Mouse (Mus musculus) midbrain, embryonic 11.5 days (tissue): ENCODE measurements at regions not wholly inside any gene's neighbourhood (a gene's known extent, or its start where the extent isn't known, plus 50 kb on each side); places are given as distances from the start of the nearest gene placed in this dataset.

Experiments
- ATAC-seq: fragments of 200-750 bp; cut with Nextera tagmentation; 2 replicates; pipeline ENCODE4 v1.8.0; 2017; ENCODE audit warnings: moderate TSS enrichment, moderate library complexity; ENCODE audit not compliant: low FRiP score
- DNase-seq: peaks from one replicate; pipeline ENCODE4 v3.0.0; 2015; ENCODE audit warnings: low spot score; ENCODE audit errors: missing footprints
- H3K27ac ChIP-seq: fragments of 300-500 bp; sonication (generic); 2 replicates; pipeline ENCODE4 v1.5.1; 2014; ENCODE audit warnings: low read depth, low read length
- H3K27me3 ChIP-seq: fragments of 300-500 bp; sonication (generic); 2 replicates; pipeline ENCODE4 v1.6.1; 2014; ENCODE audit warnings: mild to moderate bottlenecking, low read length, moderate library complexity, mixed read lengths; ENCODE audit not compliant: control insufficient read depth, insufficient read depth
- H3K36me3 ChIP-seq: fragments of 300-500 bp; sonication (generic); 2 replicates; pipeline ENCODE4 v1.6.1; 2014; ENCODE audit warnings: mild to moderate bottlenecking, low read length, moderate library complexity, mixed read lengths; ENCODE audit not compliant: control insufficient read depth, insufficient read depth
- H3K4me1 ChIP-seq: fragments of 300-500 bp; sonication (generic); 2 replicates; pipeline ENCODE4 v1.6.1; 2014; ENCODE audit warnings: low read length; ENCODE audit not compliant: control insufficient read depth, insufficient read depth
- H3K4me2 ChIP-seq: fragments of 300-500 bp; sonication (generic); 2 replicates; pipeline ENCODE4 v1.6.1; 2014; ENCODE audit warnings: mild to moderate bottlenecking, moderate library complexity
- H3K4me3 ChIP-seq: fragments of 300-500 bp; sonication (generic); 2 replicates; pipeline ENCODE4 v1.5.1; 2014; ENCODE audit warnings: low read depth, low read length
- H3K9ac ChIP-seq: fragments of 300-500 bp; sonication (generic); 2 replicates; pipeline ENCODE4 v1.6.1; 2014; ENCODE audit warnings: low read length
- H3K9me3 ChIP-seq: fragments of 300-500 bp; sonication (generic); 2 replicates; pipeline ENCODE4 v1.6.1; 2016; ENCODE audit warnings: low read length; ENCODE audit not compliant: control insufficient read depth
- WGBS: fragments of 180-500 bp; shearing (Covaris S2); extraction: QIAGEN DNeasy Blood & Tissue Kit; methylation state at CpG from one replicate; pipeline ENCODE4 v1.1.7; 2014; 5-methylcytosine and 5-hydroxymethylcytosine counted together

DNA sequence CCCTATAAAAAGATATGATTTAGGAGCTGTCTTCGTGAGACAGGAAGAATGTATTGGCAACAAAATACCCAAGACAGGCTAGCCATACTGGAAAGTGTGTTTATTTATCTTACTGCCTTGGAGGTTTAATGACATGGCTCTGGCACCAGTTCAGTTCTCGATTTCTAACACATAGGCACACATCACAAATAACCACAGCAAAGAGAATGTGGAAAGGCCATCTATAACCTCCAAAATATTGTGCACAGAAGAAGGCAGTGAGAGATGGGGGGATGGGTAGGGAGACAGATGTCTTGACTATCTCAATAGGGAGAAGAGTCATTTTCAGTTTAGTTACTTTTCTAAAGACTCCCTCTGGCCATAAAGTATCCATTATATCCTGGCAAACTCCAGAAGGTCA lies 90.5 kb downstream of the Minar1 start:
- no peak overlapping the region for H3K4me3 ChIP-seq
- DNase-seq = no peak
- H3K9me3 ChIP-seq = no peaks in the 10 kb centered on the region
- H3K4me1 ChIP-seq = no peaks in the 10 kb centered on the region
- H3K27ac ChIP-seq = no peak overlapping the region
- no peak for ATAC-seq
- 80% methylated on average over 2 of the region's 2 CpGs for WGBS
- H3K4me2 ChIP-seq = no peak overlapping the region
- no peaks in the 10 kb centered on the region for H3K27me3 ChIP-seq
- H3K36me3 ChIP-seq = no peaks in the 10 kb centered on the region
- no peak overlapping the region for H3K9ac ChIP-seq

DNA sequence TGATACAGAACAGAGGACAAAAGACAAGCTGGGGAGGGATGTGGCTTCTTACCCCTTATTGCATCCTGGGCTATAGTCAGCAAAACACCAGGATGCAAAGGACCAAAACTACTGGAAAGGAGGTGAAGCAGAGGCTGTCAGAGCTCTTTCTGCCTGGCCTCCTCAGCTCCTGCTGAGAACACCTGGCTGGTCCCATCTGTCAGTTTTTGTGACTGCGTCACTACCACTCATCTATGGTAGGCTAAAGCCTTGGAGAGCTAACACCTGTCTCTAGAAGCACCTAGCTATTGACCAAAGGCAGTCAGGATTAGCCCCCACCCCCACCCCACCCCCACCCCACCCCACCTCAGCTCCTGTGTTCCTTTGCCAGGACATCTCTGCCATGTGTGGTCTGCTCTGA lies 98.8 kb downstream of the Minar1 start:
- Histone ChIP-seq H3K36me3 (no peaks in the 10 kb centered on the region), H3K27me3 (no peaks in the 10 kb centered on the region), H3K27ac (no peak overlapping the region), H3K4me2 (no peak overlapping the region), H3K4me1 (no peaks in the 10 kb centered on the region), H3K4me3 (no peak overlapping the region), H3K9ac (no peak overlapping the region), H3K9me3 (no peaks in the 10 kb centered on the region)
- DNase-seq (no peak), ATAC-seq (no peak)
- 91% methylated on average over 1 of the region's 1 CpGs for WGBS

DNA sequence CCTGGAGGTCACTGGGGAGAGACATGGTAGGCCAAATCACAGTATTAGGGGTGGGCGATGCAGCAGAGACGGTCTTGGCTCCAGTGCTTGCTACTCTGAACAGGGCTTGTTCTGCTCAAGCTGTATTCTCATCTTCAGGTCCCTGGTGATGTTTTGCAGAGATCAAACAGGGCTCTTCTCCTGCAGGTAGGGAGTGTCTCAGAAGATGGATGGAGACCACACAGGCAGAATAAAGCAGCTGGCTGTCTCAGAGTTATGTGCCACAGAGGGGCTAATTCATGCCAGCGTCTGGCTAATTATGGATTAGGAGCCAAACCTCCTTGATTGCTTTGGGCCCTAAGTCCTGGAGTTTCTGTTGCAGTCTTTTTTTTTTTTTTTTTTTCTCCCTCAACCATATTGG lies 99.2 kb downstream of the Minar1 start:
- Histone ChIP-seq H3K4me3 (no peak overlapping the region), H3K4me1 (no peaks in the 10 kb centered on the region), H3K36me3 (no peaks in the 10 kb centered on the region), H3K27me3 (no peaks in the 10 kb centered on the region), H3K4me2 (no peak overlapping the region), H3K9ac (no peak overlapping the region), H3K27ac (no peak overlapping the region), H3K9me3 (no peaks in the 10 kb centered on the region)
- 68% methylated on average over 3 of the region's 3 CpGs for WGBS
- DNase-seq (no peak), ATAC-seq (no peak)

DNA sequence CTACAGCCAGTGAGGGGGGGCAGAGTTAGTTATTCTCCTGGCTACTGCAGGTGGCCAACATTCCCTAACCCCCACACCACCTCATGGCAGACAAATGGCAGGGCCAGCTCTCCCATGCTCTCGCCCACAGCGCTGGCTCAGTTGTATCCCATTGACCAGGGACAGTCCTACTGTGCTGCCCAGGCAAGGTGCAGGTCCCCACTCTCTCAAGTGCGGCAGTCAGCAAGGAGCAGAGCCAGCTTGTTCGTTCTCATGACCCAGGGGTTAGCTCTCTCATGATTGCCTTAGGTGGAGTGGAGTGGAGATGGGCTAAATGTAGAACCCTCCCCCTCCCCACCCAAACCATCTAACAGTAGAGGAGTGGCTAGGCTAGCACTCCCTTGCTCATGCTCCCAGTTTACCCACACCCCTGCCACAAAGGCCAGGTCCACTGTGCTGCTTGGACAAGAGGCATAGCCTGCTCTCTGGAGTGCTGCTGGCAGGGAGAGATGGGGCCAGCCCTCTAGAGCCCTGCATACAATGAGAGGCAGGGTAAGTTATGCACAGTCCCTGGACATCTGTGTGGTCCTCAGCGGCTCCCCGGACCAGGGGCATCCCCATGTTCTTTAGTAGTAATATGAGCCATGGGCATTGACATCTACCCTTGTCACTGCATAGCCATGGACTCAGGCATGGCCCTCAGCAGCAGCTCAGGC lies 114.4 kb downstream of the Minar1 start:
- Histone ChIP-seq H3K4me2 (no peak overlapping the region), H3K4me1 (no peaks in the 10 kb centered on the region), H3K4me3 (no peak overlapping the region), H3K27ac (no peak overlapping the region), H3K36me3 (no peaks in the 10 kb centered on the region), H3K9me3 (no peaks in the 10 kb centered on the region), H3K27me3 (no peaks in the 10 kb centered on the region), H3K9ac (no peak overlapping the region)
- 86% methylated on average over 6 of the region's 6 CpGs for WGBS
- ATAC-seq (peak; percentile 33; the same call in 1 of the 2 replicates), DNase-seq (no peak)

DNA sequence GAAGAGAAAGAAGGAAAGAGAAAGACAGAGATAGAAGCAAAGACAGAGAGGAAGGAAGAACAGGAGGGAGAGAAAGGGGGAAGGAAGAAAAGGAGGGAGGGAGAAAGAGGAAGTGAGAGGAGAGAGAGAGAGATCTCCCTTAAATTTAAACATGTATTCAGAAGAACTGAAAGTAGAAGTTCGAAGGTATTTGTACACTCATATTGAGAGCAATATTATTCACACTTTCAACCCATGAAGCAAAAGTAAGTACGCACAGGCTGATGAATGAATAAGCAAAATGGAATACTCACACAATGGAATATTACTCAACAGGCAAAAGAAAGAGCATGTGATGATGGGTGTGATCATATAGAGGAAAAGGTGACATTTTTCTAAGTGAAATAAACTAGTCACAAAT lies 120.8 kb downstream of the Minar1 start:
- Histone ChIP-seq H3K4me1 (0 out of 2 replicates have a peak, but pooled peaks cover under 1% of the 10 kb centered on the region), H3K4me2 (no peak overlapping the region), H3K9ac (no peak overlapping the region), H3K27ac (no peak overlapping the region), H3K36me3 (no peaks in the 10 kb centered on the region), H3K27me3 (no peaks in the 10 kb centered on the region), H3K9me3 (no peaks in the 10 kb centered on the region), H3K4me3 (no peak overlapping the region)
- DNase-seq (no peak), ATAC-seq (no peak)
- 87% methylated on average over 2 of the region's 2 CpGs for WGBS

DNA sequence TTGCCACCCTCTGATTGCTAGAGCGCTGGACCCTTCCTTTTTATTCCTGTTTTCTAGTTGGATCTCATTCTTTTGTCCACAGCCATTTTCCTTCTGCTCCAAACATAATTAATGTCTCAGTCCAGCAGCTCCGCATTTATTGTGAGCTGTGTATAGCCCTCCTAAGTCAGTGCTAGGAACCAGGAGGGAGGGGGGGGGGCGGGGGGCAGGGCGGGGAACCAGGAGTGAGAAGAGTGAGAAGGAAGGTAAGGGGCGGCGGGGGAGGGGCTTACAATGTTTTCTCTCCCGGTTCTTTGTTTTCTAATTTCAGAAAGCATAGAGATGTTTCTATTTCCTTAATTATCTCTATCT lies 125.6 kb downstream of the Minar1 start:
- no peak for DNase-seq
- H3K9me3 ChIP-seq = no peaks in the 10 kb centered on the region
- H3K4me3 ChIP-seq = no peak overlapping the region
- 0 out of 2 replicates have a peak, but pooled peaks cover 2% of the 10 kb centered on the region for H3K4me1 ChIP-seq
- H3K9ac ChIP-seq = no peak overlapping the region
- H3K36me3 ChIP-seq = no peaks in the 10 kb centered on the region
- no peaks in the 10 kb centered on the region for H3K27me3 ChIP-seq
- WGBS = 33% methylated on average over 5 of the region's 7 CpGs
- peak; percentile 77 for ATAC-seq
- H3K4me2 ChIP-seq = no peak overlapping the region
- H3K27ac ChIP-seq = no peak overlapping the region

DNA sequence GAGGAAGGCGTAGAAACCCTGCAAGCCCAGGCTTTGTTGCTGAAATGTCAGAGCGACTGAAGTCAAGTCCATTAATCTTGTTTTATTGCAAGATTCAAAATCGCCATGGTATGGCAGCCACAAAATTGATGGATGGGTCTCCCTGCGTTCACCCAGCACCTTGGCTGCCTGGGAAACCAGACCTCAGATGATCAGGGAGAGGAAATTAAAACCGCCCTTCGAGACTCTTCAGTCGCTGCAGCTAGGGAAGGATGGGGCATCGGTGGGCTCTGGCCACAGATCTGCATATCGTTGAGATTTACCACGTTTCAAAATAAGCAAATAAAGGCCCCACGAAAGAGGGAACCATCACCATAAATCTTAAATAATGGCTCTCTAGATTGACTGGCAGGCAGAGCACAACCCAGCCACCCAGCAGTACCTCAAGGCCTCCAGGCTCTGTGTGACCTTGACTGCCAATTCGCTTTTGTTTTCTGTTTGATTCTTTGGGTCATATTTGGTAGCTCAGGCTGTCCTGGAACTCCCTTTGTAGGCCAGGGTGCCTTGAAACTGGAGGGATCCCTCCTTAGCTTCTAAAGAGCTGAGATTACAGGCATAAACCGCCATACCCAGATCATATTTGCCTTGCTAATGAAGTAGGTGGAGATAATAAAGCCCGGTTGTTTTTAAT lies 126.1 kb downstream of the Minar1 start:
- WGBS = 57% methylated on average over 14 of the region's 14 CpGs
- peak; percentile 85 for DNase-seq

DNA sequence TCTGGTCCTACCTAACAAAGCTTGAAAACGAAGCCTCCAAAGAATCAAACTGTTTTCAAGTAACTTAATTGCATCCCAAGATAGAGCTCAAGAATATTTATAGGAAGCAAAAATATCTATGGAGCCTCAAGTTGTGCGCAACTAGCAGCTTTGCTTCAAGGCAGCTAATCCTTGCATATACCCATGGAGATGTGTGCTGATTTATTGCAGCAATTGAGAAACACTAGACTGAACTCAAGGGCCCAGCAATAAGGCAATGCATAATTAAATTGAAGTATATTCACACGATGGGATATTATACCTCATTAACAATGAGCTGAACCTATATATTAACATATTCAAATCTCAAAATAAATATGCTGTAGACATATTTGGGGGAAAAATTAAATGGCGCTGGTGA lies 135.3 kb downstream of the Minar1 start:
- H3K9ac ChIP-seq = no peak overlapping the region
- no peak overlapping the region for H3K4me2 ChIP-seq
- no peaks in the 10 kb centered on the region for H3K36me3 ChIP-seq
- ATAC-seq = no peak
- no peak for DNase-seq
- H3K27ac ChIP-seq = no peak overlapping the region
- WGBS = 88% methylated on average over 4 of the region's 4 CpGs
- H3K27me3 ChIP-seq = no peaks in the 10 kb centered on the region
- H3K4me3 ChIP-seq = no peak overlapping the region
- H3K9me3 ChIP-seq = no peaks in the 10 kb centered on the region
- no peaks in the 10 kb centered on the region for H3K4me1 ChIP-seq

More for the DNA sequence above, 126.1 kb downstream of the Minar1 start:
- Histone ChIP-seq H3K9me3 (no peaks in the 10 kb centered on the region), H3K27ac (no peak overlapping the region; the same call in 1 of the 2 replicates), H3K36me3 (no peaks in the 10 kb centered on the region), H3K9ac (no peak overlapping the region), H3K4me2 (no peak overlapping the region), H3K27me3 (no peaks in the 10 kb centered on the region), H3K4me1 (0 out of 2 replicates have a peak, but pooled peaks cover 2% of the 10 kb centered on the region), H3K4me3 (no peak overlapping the region)
- ATAC-seq = peak; percentile 67

DNA sequence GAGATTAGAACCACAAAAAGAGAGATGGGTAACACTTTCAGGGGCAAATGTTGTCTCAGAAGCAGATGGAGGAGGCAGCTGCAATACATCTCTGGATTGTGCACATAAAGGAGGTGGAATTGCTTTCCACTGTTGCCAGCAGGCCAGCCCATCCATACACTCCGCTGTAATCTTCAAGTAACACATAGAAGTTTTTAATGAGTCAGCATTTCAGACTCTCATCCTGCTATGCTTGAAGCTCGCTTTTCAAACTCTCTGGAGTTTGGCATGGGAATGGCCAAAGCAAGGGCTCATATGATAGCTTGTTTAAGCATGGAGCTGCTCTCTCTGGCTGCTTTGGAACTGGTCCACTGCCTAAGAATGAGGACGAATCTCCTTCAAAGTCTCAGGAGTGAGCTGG lies 143.5 kb downstream of the Minar1 start:
- no peak for DNase-seq
- no peaks in the 10 kb centered on the region for H3K9me3 ChIP-seq
- no peaks in the 10 kb centered on the region for H3K4me1 ChIP-seq
- H3K27ac ChIP-seq = no peak overlapping the region
- H3K4me2 ChIP-seq = no peak overlapping the region
- H3K4me3 ChIP-seq = no peak overlapping the region
- ATAC-seq = no peak
- no peak overlapping the region for H3K9ac ChIP-seq
- H3K27me3 ChIP-seq = no peaks in the 10 kb centered on the region
- 83% methylated on average over 3 of the region's 3 CpGs for WGBS
- no peaks in the 10 kb centered on the region for H3K36me3 ChIP-seq
